Mouse (Mus musculus) MEL (cell line): ENCODE measurements at regions not wholly inside any gene's neighbourhood (a gene's known extent, or its start where the extent isn't known, plus 50 kb on each side); places are given as distances from the start of the nearest gene placed in this dataset.

Source experiments
- DNase-seq: peaks from one replicate; pipeline ENCODE4 v3.0.0; 2011; ENCODE audit warnings: low read depth, low spot score
- H3K27ac ChIP-seq: 2 replicates; pipeline ENCODE4 v1.5.1; 2012; ENCODE audit warnings: low read depth, mild to moderate bottlenecking, control low read depth, low read length, moderate library complexity; ENCODE audit not compliant: control insufficient read depth
- H3K27me3 ChIP-seq, 2 experiments: fragments of 150-350 bp in 1 of 2; sonication (generic) in 1 of 2; 2 replicates each; pipeline ENCODE4 v1.6.1; 2012; ENCODE audit warnings: low read length in 2 of 2, mild to moderate bottlenecking in 2 of 2, improper control_type of control experiment in 1 of 2, moderate library complexity in 1 of 2; ENCODE audit not compliant: insufficient read depth in 2 of 2, control insufficient read depth in 1 of 2
- H3K36me3 ChIP-seq, 2 experiments: 2 replicates each; pipeline ENCODE4 v1.6.1; 2012 to 2014; ENCODE audit warnings: low read length in 2 of 2, improper control_type of control experiment in 1 of 2, inconsistent platforms in 1 of 2, mild to moderate bottlenecking in 1 of 2; ENCODE audit not compliant: insufficient read depth in 2 of 2, control insufficient read depth in 1 of 2
- H3K4me1 ChIP-seq, 2 experiments: fragments of 150-350 bp in 1 of 2; sonication (generic) in 1 of 2; 2 replicates each; pipeline ENCODE4 v1.6.1; 2012; ENCODE audit warnings: low read length in 2 of 2, improper control_type of control experiment in 1 of 2, mild to moderate bottlenecking in 1 of 2; ENCODE audit not compliant: insufficient read depth in 2 of 2, control insufficient read depth in 1 of 2
- H3K4me3 ChIP-seq, 2 experiments: fragments of 150-350 bp in 1 of 2; sonication (generic) in 1 of 2; 2 replicates each; pipeline ENCODE4 v1.5.1; 2012; ENCODE audit warnings: low read depth in 2 of 2, low read length in 2 of 2, mild to moderate bottlenecking in 2 of 2, moderate library complexity in 2 of 2, control low read depth in 1 of 2, improper control_type of control experiment in 1 of 2; ENCODE audit not compliant: control insufficient read depth in 1 of 2, insufficient read depth in 1 of 2
- H3K79me2 ChIP-seq: 2 replicates; pipeline ENCODE4 v1.6.1; 2012; ENCODE audit warnings: mild to moderate bottlenecking, low read length, moderate library complexity; ENCODE audit not compliant: control insufficient read depth, poor library complexity, insufficient read depth
- H3K9ac ChIP-seq: 2 replicates; pipeline ENCODE4 v1.6.1; 2012; ENCODE audit warnings: low read depth, mild to moderate bottlenecking, control low read depth, low read length, moderate library complexity; ENCODE audit not compliant: control insufficient read depth, poor library complexity, severe bottlenecking
- H3K9me3 ChIP-seq: fragments of 150-350 bp; sonication (generic); replicated peaks from 2 replicates; pipeline ENCODE4 v1.6.1; 2012; ENCODE audit warnings: mild to moderate bottlenecking, low read length, improper control_type of control experiment, moderate library complexity; ENCODE audit not compliant: insufficient read depth
- CTCF ChIP-seq, 3 experiments: IDR thresholded peaks in 2 of 3; conservative IDR thresholded peaks in 1 of 3; 2 replicates each; pipeline ENCODE4 v1.5.1; 2011 to 2012; ENCODE audit warnings: low read length in 3 of 3, low read depth in 2 of 3, mild to moderate bottlenecking in 2 of 3, improper control_type of control experiment in 1 of 3, inconsistent platforms in 1 of 3, mixed read lengths in 1 of 3, moderate library complexity in 1 of 3; ENCODE audit not compliant: control insufficient read depth in 1 of 3, insufficient read depth in 1 of 3, poor library complexity in 1 of 3, severe bottlenecking in 1 of 3
- ELF1 ChIP-seq: IDR thresholded peaks from 2 replicates; pipeline ENCODE4 v1.6.1; 2014; ENCODE audit warnings: low read depth, mild to moderate bottlenecking, inconsistent platforms, low read length, improper control_type of control experiment, moderate library complexity
- EP300 ChIP-seq, 2 experiments: IDR thresholded peaks; 2 replicates each; pipeline ENCODE4 v1.6.1; 2011; ENCODE audit warnings: improper control_type of control experiment in 2 of 2, low read length in 2 of 2, low read depth in 1 of 2, mild to moderate bottlenecking in 1 of 2
- ETS1 ChIP-seq: IDR thresholded peaks from 2 replicates; pipeline ENCODE4 v1.6.1; 2012; ENCODE audit warnings: low read depth, mild to moderate bottlenecking, inconsistent platforms, low read length, improper control_type of control experiment, moderate library complexity
- GATA1 ChIP-seq: IDR thresholded peaks from 2 replicates; pipeline ENCODE4 v1.6.1; 2011; ENCODE audit warnings: low read depth, low read length, improper control_type of control experiment
- HCFC1 ChIP-seq: IDR thresholded peaks from 2 replicates; pipeline ENCODE4 v1.6.1; 2012; ENCODE audit warnings: low read depth, mild to moderate bottlenecking, inconsistent platforms, low read length, improper control_type of control experiment, moderate library complexity
- KAT2A ChIP-seq: conservative IDR thresholded peaks from 2 replicates; pipeline ENCODE4 v1.6.1; 2012; ENCODE audit warnings: low read depth, low read length, improper control_type of control experiment, inconsistent platforms
- MAZ ChIP-seq: IDR thresholded peaks from 2 replicates; pipeline ENCODE4 v1.6.1; 2012; ENCODE audit warnings: low read depth, mild to moderate bottlenecking, inconsistent platforms, low read length, improper control_type of control experiment
- MEF2A ChIP-seq: IDR thresholded peaks from 2 replicates; pipeline ENCODE4 v1.6.1; 2014; ENCODE audit warnings: low read depth, mild to moderate bottlenecking, inconsistent platforms, low read length, improper control_type of control experiment; ENCODE audit not compliant: poor library complexity, insufficient replicate concordance, severe bottlenecking; ENCODE audit errors: extremely low read depth
- MXI1 ChIP-seq: IDR thresholded peaks from 2 replicates; pipeline ENCODE4 v1.6.1; 2011; ENCODE audit warnings: mild to moderate bottlenecking, low read depth, low read length, improper control_type of control experiment
- MYB ChIP-seq: IDR thresholded peaks from 2 replicates; pipeline ENCODE4 v1.6.1; 2011; ENCODE audit warnings: mild to moderate bottlenecking, low read depth, low read length, improper control_type of control experiment
- MYC ChIP-seq: IDR thresholded peaks from 2 replicates; pipeline ENCODE4 v1.6.1; 2011; ENCODE audit warnings: low read depth, mild to moderate bottlenecking, low read length, improper control_type of control experiment, moderate library complexity
- POLR2A ChIP-seq, 2 experiments: IDR thresholded peaks; 2 replicates each; pipeline ENCODE4 v1.6.1; 2011 to 2012; ENCODE audit warnings: low read length in 2 of 2, mild to moderate bottlenecking in 2 of 2, control low read depth in 1 of 2, improper control_type of control experiment in 1 of 2, low read depth in 1 of 2, moderate library complexity in 1 of 2; ENCODE audit not compliant: control insufficient read depth in 1 of 2, insufficient read depth in 1 of 2, poor library complexity in 1 of 2
- RCOR1 ChIP-seq: IDR thresholded peaks from 2 replicates; pipeline ENCODE4 v1.6.1; 2012; ENCODE audit warnings: low read depth, mild to moderate bottlenecking, inconsistent platforms, low read length, improper control_type of control experiment
- SIN3A ChIP-seq: IDR thresholded peaks from 2 replicates; pipeline ENCODE4 v1.6.1; 2012; ENCODE audit warnings: low read length, improper control_type of control experiment, inconsistent platforms
- TAL1 ChIP-seq: IDR thresholded peaks from 2 replicates; pipeline ENCODE4 v1.6.1; 2012; ENCODE audit warnings: mild to moderate bottlenecking, inconsistent platforms, low read length, moderate library complexity, mixed read lengths
- TBP ChIP-seq: IDR thresholded peaks from 2 replicates; pipeline ENCODE4 v1.8.0; 2011; ENCODE audit warnings: low read depth, low read length, improper control_type of control experiment
- TCF12 ChIP-seq: IDR thresholded peaks from 2 replicates; pipeline ENCODE4 v1.6.1; 2014; ENCODE audit warnings: low read depth, mild to moderate bottlenecking, inconsistent platforms, low read length, improper control_type of control experiment, moderate library complexity
- UBTF ChIP-seq: IDR thresholded peaks from 2 replicates; pipeline ENCODE4 v1.6.1; 2012; ENCODE audit warnings: low read depth, mild to moderate bottlenecking, inconsistent platforms, low read length, improper control_type of control experiment, moderate library complexity, borderline replicate concordance; ENCODE audit not compliant: insufficient read depth
- USF2 ChIP-seq, 2 experiments: IDR thresholded peaks; 2 replicates each; pipeline ENCODE4 v1.6.1; 2011 to 2012; ENCODE audit warnings: improper control_type of control experiment in 2 of 2, low read length in 2 of 2, borderline replicate concordance in 1 of 2, inconsistent platforms in 1 of 2, low read depth in 1 of 2, mild to moderate bottlenecking in 1 of 2; ENCODE audit not compliant: insufficient read depth in 1 of 2
- ZKSCAN1 ChIP-seq: IDR thresholded peaks from 2 replicates; pipeline ENCODE4 v1.6.1; 2012; ENCODE audit warnings: low read depth, mild to moderate bottlenecking, inconsistent platforms, low read length, improper control_type of control experiment, moderate library complexity
- ZNF384 ChIP-seq: IDR thresholded peaks from 2 replicates; pipeline ENCODE4 v1.6.1; 2012; ENCODE audit warnings: low read depth, mild to moderate bottlenecking, inconsistent platforms, low read length, improper control_type of control experiment

- no peak for DNase-seq
- H3K27ac ChIP-seq: no peak overlapping the region
- H3K4me1 ChIP-seq: peaks cover 0 to 12% of the 10 kb centered on the region in 2 experiments; a peak in 3 of 4 replicates
- no peak overlapping the region for H3K9ac ChIP-seq
- no peak overlapping the region for H3K4me3 ChIP-seq
- H3K9me3 ChIP-seq: no peaks in the 10 kb centered on the region
- no peak for TF ChIP-seq MAZ
- no peak for TF ChIP-seq ZKSCAN1
- no peak for TF ChIP-seq EP300 (IDR thresholded peaks at IDR 0.05; ENCODE audit: low read depth in 1 of 2, low read length in 2 of 2)
- no peak for TF ChIP-seq SIN3A
- TF ChIP-seq, all 39 proteins: peak for 0
- no peaks in the 10 kb centered on the region for H3K36me3 ChIP-seq
- no peaks in the 10 kb centered on the region for H3K79me2 ChIP-seq
- peaks cover 0 to 2% of the 10 kb centered on the region in 2 experiments; a peak in 2 of 4 replicates for H3K27me3 ChIP-seq
Observed at GRCm38 (mm10) chr14:76614682-76615081, 58.0 kb upstream of the Serp2 start.

GRCm38 (mm10) chr14:76613604-76614003 is 56.9 kb upstream of the Serp2 start:
- no peaks in the 10 kb centered on the region for H3K79me2 ChIP-seq
- peaks cover 0 to 12% of the 10 kb centered on the region in 2 experiments; a peak in 3 of 4 replicates for H3K4me1 ChIP-seq
- H3K9me3 ChIP-seq: no peaks in the 10 kb centered on the region
- TF ChIP-seq ETS1: no peak
- TF ChIP-seq POLR2A (IDR thresholded peaks at IDR 0.05; ENCODE audit: control insufficient read depth in 1 of 2, insufficient read depth in 1 of 2, low read depth in 1 of 2, low read length in 2 of 2, poor library complexity in 1 of 2): no peak
- TF ChIP-seq HCFC1: no peak
- no peak for TF ChIP-seq TCF12
- TF ChIP-seq GATA1: no peak
- no peak for TF ChIP-seq UBTF
- TF ChIP-seq ZNF384: no peak
- no peak for TF ChIP-seq MEF2A
- TF ChIP-seq MYB: no peak
- no peak for TF ChIP-seq SIN3A
- TF ChIP-seq EP300 (IDR thresholded peaks at IDR 0.05; ENCODE audit: low read depth in 1 of 2, low read length in 2 of 2): no peak
- no peak for TF ChIP-seq KAT2A
- TF ChIP-seq RCOR1: no peak
- no peak for TF ChIP-seq MXI1
- no peak for TF ChIP-seq TBP
- no peak for TF ChIP-seq CTCF (IDR thresholded peaks at IDR 0.05 in 2 of 3, conservative IDR thresholded peaks at IDR 0.05 in 1 of 3; ENCODE audit: control insufficient read depth in 1 of 3, insufficient read depth in 1 of 3, low read depth in 2 of 3, low read length in 3 of 3, poor library complexity in 1 of 3, severe bottlenecking in 1 of 3)
- TF ChIP-seq USF2 (IDR thresholded peaks at IDR 0.05; ENCODE audit: borderline replicate concordance in 1 of 2, insufficient read depth in 1 of 2, low read depth in 1 of 2, low read length in 2 of 2): no peak
- TF ChIP-seq MYC: no peak
- TF ChIP-seq TAL1: no peak
- no peak for TF ChIP-seq ELF1
- TF ChIP-seq, all 39 proteins: peak for 0
- H3K27ac ChIP-seq: no peak overlapping the region
- DNase-seq: no peak
- no peaks in the 10 kb centered on the region for H3K36me3 ChIP-seq
- no peak overlapping the region for H3K4me3 ChIP-seq
- H3K27me3 ChIP-seq: peaks cover 0 to 2% of the 10 kb centered on the region in 2 experiments; a peak in 1 of 4 replicates
- no peak overlapping the region for H3K9ac ChIP-seq
